Mouse (Mus musculus) heart, adult 2 months (tissue): ENCODE data around the gene Eln.

Source experiments
- CTCF ChIP-seq: fragments of 200-600 bp; IDR thresholded peaks from 2 replicates; pipeline ENCODE4 v1.8.1; 2022; ENCODE audit warnings: antibody characterized with exemption, mild to moderate bottlenecking, moderate library complexity
- POLR2A ChIP-seq: fragments of 200-500 bp; IDR thresholded peaks from 2 replicates; pipeline ENCODE4 v1.6.1; 2011; ENCODE audit warnings: mild to moderate bottlenecking, low read depth, low read length, control low read depth; ENCODE audit not compliant: insufficient read depth

DNA sequence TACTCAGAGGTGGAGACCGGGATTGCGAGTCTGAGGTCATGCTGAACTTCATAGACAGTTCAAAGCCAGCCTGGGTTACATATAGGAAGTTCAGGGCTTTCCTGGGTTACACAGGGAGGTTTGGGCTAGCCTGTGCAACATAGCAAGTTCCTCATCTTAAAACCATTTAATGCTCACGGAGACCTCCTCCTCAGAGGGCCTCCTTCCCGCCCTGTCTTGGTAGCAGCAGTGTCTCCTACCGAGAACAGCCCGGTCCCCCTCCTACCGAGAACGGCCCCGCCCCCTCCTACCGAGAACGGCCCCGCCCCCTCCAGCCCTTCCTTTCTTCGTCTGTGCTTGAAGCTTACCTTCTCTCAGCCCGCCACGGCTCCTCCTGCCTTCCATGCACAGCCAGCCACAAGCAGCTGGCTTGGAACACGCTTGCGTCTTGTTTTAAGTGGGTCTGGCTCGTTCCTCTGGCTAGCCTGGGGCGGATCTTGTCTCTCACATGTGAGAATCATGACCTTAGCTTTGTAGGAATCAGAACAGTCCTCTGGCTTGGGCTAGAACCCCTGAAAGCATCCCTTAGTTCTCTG, 4.8 kb downstream of the Eln start:
- TF ChIP-seq POLR2A (no peak), CTCF (no peak)
